Mouse (Mus musculus): ENCODE measurements around the gene Nrarp.

The Nrarp gene

DNA sequence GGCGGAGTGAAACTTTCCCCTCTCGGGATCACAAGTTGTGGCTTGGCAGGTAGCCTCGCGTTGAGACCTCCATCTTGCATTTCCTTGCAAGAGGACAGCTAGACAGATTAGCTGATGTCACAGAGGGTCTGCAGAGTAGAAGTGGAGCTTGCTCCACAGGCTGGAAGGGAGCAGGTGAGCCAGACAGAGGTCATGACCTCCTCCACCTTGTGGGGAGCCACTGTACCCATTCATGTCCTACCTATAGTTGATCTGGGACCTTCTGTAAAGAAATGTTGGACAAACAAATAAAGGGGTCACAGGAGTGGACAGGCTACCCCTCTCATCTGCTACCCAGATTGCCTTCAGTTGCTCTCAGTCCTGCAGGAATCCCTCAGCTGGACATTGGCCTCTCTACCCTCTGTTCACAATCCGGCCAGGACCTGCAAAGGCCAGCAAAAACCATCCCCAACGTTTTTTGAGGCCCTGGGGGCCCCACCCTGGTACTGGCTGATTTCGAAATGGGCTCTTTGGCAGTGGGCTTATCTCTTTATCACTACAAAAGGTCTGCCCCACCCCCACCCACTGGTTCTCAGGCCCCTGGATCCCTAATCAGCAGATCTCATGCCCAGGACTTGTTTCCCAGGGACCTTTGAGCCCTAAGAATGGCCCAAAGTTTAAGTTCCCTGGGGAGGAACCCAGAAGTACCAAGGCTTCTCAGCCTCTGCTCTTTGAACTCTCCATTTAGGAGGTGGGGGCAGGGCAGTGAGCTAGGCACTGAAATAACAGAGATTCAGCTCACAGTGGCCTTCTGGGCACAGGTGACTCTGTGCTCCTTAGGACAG, 5.5 kb upstream of the Nrarp start:
- DNase-seq (ENCODE audit: low spot score): no peak

DNA sequence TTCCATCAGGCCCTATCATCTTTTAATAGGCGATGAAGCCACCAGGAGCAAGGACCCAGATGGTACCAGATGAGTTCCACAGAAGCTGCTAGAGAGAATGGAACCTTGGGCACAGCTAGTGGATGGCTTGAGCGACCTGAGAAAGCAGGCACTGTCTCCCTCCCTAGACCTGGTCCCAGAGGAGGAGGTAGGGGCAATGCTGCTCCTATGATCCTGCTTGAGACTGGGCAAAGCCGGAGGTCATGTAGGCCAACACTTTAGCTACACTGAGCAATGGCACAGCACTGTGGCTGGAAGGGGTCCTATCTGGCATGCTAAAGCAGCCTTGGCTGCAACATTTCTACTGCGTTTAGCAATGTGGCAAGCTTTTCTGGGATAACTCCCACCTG, 4.9 kb upstream of the Nrarp start:
- no peak for DNase-seq (ENCODE audit: low spot score)

DNA sequence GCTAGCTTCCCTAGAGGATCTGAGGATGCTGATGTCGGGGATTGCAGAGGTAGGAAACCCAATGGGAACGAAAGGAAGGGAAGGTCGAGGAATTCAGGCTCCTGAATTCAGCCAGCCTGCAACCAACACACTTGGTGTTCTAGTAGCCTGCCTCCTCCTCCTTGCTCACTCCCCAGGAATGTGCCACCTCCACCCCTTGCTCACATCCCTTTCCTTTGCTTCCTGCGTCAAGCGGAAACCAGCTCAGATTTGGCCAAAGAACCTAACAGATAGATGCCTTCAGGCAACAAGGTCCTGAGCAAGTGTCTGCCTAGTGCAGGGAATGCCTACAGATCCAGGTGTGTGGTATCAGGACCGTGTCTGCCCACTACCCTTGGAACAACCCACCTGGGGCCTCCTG, 4.0 kb upstream of the Nrarp start:
- no peak for DNase-seq (ENCODE audit: low spot score)

DNA sequence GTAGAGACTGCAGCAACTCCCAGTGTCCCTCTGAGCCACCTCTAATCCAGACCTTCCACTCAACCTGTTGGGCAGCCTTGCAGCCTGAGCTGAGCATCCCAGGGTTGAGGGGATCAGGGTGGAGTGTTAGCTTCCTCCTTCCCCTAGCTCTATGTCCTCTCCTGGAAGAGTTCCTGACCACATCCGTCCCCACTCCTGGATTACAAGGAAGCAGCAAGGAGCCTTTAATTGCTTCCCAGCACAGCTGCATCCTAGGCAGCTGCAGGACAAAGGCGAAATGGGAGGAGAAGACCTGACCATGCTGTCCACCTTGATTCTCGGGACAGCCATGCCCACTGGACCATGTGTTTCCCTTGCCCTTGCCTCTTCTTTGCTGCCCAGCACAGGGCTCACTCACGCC, 3.5 kb upstream of the Nrarp start:
- no peak for DNase-seq (ENCODE audit: low spot score)

DNA sequence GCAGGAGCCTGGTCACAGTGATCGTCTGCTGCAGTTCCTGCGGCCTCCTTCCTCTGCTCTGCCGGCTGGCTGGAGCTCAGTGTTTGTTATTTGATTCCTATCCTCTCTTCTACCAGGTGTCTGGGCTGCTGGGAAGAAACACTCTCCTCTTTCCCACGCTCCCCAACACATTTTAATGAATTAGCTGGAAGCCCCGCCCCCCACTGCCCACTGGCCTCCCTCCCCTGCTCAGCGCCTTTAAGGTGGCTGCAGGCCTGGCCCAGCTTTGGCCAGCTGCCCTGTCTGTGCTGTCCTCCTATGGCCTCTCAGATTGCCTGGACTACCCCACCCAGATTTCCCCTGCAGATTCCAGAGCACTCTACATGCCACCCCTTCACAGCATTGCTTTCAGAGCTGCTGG, 2.9 kb upstream of the Nrarp start:
- DNase-seq (ENCODE audit: low spot score): no peak

DNA sequence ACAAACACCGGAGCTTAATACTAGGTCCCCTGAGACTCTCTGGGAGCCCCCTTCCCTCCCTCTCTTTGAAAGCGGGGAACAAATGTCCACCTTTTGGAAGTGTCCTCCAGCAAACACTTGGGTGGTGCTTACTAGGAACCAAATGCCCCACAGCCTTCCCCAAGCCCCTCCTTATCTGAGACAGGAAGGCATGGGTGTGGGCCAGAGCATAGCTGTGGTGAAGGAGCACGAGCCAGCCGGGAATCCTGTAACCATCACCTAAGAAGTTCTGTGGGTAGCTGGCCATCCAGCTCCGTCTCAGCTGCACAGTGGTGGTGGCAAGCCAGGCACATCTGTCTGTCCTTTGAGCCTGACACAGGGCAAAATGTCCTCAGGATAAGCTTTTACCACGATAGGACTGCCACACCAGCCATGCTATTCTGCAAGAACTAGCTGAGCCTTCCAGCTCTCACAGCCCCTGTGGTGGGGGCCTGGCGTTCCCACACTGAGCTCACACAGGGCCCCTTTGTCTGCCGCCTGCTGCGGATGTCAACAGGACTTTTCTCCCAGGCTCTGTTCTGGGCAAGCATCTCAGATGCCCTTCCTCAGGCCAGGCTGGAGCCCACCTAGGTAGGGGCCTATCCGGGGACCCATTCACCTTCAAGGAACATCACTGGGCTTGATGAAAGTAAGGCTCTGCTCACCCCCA, 2.1 kb upstream of the Nrarp start:
- no peak for DNase-seq (ENCODE audit: low spot score)

DNA sequence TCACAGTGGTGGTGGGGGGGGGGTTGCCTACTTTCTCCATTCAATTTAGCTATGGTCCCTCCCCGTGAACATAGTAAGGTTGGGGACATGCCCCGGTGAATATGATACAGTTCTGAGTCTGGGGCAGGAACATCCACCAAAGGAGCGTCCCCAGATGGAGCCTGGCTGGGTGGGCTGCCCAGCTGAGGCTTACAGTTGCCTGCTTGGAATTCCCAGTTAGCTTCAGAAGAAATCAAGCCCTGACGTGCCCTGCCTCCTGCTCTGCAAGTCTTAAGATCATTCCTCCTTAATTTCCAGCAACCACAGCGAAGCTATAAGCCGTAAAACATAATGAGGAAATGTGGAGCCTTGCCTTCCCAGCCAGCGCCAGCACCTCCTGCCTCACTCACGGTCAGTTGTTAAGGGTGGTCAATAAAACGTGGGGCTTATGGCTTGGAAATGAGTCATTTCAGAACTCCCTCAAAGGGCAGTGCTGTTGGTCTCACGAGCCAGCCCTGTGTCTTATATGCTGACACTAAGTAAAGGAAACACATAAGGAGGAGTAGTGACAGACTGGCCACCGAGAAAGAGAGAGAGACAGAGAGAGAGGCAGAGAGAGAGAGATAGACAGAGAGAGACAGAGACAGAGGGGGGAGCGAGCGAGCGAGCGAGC, 866 bp upstream of the Nrarp start:
- DNase-seq (ENCODE audit: low spot score): no peak

DNA sequence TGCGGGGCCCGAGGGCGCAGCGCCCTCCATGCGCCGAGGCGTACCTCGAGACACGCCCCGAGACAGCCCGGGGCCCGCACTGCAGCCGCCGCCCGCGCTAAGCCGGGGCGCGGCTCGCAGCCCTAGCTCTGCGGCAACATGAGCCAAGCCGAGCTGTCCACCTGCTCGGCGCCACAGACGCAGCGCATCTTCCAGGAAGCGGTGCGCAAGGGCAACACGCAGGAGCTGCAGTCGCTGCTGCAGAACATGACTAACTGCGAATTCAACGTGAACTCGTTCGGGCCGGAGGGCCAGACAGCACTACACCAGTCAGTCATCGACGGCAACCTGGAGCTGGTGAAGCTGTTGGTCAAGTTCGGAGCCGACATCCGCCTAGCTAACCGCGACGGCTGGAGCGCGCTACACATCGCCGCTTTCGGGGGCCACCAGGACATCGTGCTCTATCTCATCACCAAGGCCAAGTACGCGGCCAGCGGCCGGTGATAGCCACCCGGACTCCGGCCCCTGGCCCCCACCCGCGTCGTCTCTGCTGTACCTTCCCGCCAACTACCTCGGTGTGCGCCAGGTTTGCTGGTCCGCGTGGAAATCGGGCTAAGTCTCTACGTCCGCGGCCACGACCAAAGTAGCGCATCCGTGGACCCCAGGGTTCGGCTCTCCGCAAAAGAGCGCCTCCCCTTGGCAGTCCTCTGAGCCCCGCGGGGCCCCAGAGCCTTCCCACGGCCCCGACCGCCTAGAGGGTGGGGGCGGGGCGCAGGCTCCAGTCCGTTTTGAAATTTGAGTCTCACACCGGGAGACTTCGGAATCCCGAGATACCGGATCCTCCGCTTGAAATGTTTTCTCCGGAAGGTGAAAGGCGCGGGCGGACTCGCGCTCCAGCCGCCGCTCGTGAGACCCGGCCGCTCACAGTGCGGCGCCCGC, 674 bp downstream of the Nrarp start:
- DNase-seq (ENCODE audit: low spot score): no peak

DNA sequence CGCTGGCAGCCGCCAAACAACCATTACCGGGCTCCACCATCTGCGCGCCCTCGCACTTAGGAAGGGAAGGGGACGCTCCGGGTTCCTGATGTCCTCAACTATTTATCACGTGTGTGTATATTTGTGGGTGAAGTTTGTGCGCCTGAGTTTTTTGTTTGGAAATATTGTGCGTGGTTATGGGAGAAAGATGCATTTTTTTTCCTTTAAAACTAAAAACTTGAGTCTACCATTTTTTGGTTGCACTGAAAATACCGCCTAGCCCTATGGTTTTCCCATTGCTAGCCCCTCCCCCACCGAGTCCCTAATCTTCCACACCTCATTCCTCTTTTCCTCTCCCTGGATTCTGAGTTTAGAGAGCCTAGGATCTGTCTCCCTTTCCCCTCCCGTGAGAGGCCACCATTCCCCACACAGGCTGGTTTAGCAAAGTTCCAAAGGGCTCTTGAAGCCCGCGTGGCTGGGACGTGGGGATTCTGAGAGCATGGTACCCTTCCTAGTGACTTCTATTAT, 1.4 kb downstream of the Nrarp start:
- DNase-seq (ENCODE audit: low spot score): no peak

DNA sequence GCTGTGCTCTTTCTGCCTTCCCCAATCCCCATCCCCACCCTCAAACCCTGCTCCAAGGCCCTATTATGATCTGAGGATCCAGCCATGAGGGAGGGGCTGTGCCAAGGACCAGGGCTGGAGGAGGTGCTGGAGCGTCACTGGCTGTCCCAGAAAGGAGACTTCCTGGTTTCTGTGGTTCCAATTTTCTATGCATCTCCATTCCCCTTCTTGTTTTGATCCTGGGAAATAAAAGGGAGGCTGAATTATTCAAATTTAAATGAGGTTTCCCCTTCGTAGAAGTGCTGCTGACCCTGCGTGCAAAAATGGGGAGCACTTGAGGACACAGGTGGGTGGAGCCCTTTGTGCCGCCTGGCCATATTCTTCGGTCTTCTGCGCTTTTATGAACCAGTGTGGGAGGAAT, 2.1 kb downstream of the Nrarp start:
- DNase-seq (ENCODE audit: low spot score): no peak

DNA sequence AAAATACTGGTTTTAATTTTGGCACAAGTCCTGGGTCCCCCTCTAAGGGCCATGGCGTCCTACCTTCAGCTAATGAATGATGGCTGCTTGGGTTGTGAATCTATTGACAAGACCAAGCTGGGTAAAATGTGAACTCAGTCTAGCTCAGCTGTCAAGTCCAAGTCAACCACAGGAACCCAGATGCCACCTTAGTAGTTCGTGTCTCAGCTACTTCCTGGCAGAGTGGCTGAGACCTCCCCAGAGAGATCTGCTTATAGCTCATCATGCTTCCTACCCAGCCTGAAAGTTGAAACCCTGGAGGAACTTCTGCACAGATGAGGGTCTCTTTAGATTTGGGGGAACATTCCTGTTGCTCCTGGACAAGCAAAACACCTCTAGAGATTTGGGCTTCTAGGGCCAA, 2.8 kb downstream of the Nrarp start:
- no peak for DNase-seq (ENCODE audit: low spot score)

DNA sequence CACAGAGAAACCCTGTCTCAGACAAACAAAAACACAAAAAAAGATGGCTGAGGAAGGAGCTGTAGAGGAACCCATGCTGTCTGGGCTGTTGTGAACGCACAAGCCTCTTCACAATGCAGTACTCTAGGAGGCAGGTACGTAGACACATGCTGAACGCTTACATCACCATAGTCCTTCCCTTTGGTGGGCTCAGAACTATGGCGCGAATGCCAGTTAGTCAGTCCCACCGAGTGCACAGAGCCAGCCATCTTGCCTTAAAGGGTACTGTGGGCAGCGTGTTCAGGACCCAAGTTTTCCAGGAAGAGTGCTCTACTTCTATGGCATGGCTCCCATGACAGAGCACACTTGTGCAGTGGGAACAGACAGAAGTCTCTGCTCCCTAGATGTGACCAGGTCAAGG, 3.9 kb downstream of the Nrarp start:
- DNase-seq (ENCODE audit: low spot score): no peak

DNA sequence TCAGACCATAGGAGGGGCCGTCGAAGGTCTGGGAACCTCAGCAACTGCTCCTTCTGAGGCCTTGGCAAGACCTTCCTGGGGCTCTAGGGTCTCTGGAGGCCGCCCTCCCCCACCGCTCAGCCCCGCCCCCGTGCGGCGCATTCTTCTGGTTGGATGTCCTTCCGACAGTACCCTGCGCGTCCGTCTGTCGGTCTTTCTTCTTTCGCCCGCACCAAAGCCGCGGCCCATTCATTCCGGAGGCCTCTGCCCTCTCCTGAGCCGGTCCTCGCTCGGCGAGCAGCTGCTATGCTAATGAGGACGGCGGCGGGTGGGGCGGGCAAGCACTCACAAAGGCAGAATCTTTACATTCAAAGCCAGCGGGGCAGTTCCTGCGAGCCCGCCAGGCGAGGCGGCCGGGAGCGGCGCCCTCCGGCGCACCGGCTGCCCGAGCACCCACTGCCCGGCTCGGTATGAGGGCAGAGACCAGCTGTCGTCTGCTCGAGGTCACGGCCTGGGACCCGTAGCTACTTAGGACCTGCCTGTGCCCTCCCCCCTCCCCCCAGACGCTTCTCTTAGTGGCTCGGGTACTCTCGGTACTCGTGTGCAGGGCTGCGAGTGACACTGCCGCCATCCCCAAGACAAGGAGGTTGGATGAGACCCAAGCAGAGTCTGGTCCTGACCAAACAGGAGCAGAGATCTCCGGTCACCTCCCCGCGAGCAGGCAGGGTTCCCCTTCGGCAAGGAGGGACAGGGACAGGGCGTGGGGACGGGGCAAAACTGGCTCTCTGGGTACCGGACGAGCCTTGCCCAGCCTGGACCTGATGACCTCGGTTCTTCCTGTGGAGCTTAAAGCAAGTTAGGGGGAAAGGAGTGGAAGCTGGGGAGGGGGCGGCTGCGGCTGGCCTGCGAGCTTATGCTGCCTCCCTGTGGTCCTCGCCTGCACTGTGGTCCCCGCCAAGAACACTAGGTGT, 5.3 kb downstream of the Nrarp start:
- no peak for DNase-seq (ENCODE audit: low spot score)

DNA sequence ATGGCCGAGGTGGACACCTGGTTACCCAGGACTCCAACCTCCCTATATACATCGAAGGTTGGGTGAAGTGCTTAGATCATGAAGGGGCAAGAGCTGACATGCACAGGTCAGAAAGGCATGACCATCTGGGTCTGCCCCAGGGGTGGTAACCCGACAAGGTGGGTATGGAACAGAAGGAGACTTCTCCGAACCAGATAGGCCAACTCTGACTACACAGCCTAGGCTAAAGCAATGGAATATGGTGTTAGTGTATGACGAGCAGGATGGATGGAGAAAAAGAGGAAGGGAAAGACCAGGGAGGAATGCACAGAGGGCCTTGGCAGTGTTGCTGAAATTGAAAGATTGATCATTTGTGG, 6.0 kb downstream of the Nrarp start:
- DNase-seq (ENCODE audit: low spot score): no peak

DNA sequence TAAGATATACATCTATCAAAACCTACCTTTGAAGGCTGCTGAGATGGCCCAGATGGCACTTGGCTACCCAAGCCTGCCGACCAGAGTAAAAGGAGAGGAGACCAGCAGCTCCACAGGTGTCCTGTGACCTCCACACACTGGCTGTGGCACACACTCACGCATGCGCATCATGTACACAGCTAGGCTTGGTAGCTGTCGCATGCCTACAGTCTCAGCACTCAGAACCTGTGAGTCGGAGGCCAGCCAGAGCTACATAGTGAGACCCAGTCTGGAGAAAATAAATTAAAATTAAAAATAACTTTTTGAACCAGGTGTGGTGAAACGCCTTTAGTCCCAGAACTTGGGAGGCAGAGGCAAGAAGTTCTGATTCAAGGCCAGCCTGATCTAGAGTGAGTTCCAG, 7.3 kb downstream of the Nrarp start:
- DNase-seq (ENCODE audit: low spot score): no peak

DNA sequence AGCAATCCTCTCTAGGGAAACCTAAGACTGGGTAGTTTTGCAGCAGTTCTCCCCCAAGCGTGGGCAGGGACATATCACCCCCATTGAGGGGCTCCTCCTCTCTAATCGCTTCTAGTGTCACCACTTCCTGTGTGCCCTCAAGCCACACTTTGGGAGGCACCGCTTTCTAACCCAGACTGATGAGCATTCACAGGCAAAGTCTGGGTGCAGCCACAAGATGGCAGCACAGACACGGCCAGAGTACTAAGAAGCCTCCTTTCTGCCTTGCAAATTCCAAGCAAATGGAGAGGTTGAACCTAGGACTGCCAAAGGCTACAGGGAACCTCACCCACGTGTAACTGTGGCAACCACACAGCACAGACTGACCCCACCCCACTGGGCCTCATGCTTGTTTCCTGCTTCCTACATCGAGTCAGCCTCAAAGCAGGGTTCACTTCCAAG, 12.8 kb downstream of the Nrarp start:
- peak; percentile 71 for DNase-seq (ENCODE audit: low spot score)

DNA sequence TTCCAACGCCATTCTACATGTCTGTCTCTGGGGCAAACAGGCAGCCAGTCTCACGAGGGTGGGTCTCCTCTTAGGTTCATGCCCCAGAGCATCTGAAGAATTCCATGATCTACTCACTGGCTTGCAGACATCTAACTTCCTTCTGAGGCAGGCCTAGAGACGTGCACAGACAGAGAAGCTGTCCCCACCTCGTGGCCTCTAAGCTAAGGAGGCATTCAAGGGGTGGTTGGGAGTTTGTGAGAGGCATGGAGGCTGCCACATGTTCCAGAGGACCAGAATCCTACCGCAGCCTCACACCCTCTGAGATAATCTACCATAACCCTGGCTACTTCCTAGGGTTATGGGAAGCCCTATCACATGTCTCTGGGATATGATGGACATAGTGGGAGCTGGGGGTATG, 13.4 kb downstream of the Nrarp start:
- DNase-seq (ENCODE audit: low spot score): no peak

DNA sequence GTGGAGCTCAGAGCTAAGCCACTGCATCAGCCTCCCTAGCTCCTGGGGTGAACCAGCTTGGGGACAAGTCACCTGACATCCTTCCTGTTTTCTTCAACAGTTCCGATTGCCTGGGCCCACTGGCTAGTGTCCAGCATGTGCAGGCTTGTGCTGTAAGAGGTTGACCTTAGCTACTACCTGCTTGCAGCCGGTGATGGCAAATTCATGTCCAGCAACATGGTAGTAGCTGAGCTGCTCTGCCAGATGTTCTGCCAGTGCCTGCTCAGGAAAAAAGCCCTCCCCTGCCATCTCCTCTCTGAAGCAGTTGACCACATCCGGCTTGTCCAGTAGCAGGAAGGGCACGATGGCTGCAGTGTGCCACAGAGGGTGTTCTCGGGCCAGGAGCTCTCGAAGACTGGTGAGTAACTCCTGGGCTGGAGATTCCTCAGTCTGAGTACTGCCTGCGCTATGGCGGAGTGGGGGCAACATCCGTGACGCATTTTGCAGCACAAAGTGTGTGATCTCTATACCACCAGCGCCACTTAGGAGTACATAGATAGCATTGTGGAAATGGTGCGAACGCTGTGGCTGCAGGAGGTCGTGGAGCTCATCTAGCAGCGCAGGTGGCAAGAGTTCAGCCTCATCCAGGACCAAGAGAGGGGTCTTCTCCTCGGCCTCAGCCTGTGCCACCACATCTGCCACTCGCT, 14.1 kb downstream of the Nrarp start:
- no peak for DNase-seq (ENCODE audit: low spot score)

DNA sequence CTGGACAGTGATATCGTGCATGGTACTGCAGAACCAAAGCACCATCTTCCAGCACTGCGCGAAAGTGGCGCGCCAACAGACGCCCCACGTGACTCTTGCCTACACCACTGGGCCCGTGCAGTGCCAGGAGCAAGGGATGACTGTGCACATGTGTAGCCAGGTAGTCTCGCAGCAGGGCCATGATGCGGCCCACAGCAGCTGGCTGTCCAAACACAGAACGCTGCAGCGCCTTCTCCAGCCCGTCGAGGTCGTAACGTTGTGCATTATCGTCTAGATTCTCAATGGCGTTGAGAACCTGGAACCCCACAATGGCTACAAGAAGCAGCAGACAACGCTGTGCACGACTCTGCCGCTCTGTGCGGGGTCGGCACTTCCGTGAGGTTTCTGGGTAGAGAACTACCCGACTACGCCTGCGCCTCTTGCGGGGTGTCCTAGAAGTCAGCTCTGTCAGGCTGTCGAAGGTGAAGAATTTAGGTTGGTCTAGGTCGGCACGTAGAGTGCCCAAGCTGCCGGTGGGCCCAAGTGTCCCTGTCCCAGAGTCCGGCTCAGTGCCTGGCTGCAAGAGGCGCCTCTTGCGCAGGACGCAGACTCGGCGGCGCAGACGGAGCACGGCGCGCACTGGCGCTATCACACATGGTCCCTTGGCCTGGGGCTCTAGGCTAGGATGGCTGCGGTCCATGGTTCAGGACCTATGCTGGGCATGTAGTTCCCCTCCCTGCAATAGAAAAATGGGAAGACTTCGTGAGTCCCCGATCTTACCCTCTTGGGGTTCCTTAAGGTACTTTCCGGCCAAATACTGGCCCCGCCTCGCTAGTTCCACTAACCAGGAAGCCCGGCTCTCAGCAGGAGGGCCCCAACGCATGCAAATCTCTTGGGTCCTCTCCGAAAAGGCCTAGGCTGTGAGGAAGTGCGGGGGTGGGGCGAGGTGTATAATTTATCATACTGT, 14.9 kb downstream of the Nrarp start:
- no peak for DNase-seq (ENCODE audit: low spot score)

Measured in ovary, postnatal 14 days (tissue).